21 mouse cellular contexts compared by ENCODE assay signal in the genomic region with DNA sequence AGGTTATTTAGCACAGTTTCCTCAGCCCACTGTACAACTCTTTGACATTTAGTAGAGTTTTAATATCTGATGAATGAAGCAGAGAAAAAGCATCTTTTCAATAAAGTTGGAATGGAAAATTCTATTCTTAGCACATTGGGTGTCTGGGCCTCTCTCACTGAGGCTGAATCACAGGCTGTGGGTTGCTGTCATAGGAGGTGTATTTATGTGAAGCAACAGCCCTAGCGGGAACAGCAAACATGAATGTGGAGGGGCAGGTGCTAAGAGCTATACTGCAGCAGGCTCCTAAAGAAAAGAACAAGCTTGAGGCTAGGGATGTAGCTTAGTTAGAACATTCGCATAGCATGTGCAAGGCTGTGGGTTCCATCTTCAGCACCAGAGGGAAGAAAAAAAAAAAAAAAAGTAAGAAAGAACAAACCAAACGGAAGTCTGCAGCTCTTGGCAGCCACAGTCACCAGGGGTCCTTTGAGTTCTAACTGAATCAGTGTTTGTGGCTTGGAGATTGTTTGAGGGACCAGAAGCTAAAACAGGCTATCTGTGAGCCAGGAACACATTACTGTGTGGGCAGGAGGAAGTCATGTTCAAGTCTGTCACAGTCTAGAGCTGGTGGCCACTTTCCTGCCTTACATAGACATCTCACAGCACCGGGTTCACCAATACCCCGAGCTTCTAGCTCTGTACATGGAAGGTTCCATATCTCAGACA. TPM values are rescaled to one million over a fixed set of nuclear protein-coding genes. Genes with fewer than 3 reads are reported as not detected.
DNase-seq lines count a peak whose midpoint lies in the region; ATAC-seq and TF ChIP-seq lines count a peak whose summit lies in the region.
"Had no signal": no experiment of that assay in that cellular context is flagged by ENCODE, and none has a peak within 500 bp of the region (broad histone marks: within the 10 kb centered on the region; RNA-seq: fewer than 3 reads in every experiment).

No protein-coding gene starts in this region.

- ATAC-seq in inflammation-experienced regulatory T-cells, adult 6 months: peak; percentile 71
- ATAC-seq in liver, embryonic 12.5 days: no peak
- ATAC-seq: hindbrain, embryonic 16.5 days; midbrain, embryonic 16.5 days had no signal

- H3K9me3 ChIP-seq in MEL (replicated peaks; ENCODE audit: insufficient read depth, low read length): no peaks in the 10 kb centered on the region
- no peaks in the 10 kb centered on the region for H3K9me3 ChIP-seq in liver, embryonic 12.5 days (replicated peaks)
- H3K9me3 ChIP-seq: embryonic facial prominence, embryonic 15.5 days; limb, embryonic 10.5 days; liver, embryonic 15.5 days; neural tube, embryonic 12.5 days had no signal

- WGBS in liver, embryonic 12.5 days (ENCODE audit: insufficient replicate concordance): 42% methylated on average over 5 of the region's 5 CpGs

- no peaks in the 10 kb centered on the region; a peak in 2 of 4 replicates for H3K27me3 ChIP-seq in MEL (ENCODE audit: control insufficient read depth in 1 of 2, insufficient read depth in 2 of 2, low read length in 2 of 2)
- peaks cover 28% of the 10 kb centered on the region for H3K27me3 ChIP-seq in liver, embryonic 12.5 days (replicated peaks)
- H3K27me3 ChIP-seq: embryonic facial prominence, embryonic 15.5 days; neural tube, embryonic 12.5 days had no signal

- H3K79me2 ChIP-seq in MEL (ENCODE audit: control insufficient read depth, insufficient read depth, low read length, poor library complexity): no peaks in the 10 kb centered on the region

- H3K9ac ChIP-seq in MEL (ENCODE audit: control insufficient read depth, low read depth, low read length, poor library complexity, severe bottlenecking): no peak overlapping the region
- H3K9ac ChIP-seq in liver, embryonic 12.5 days: no peak overlapping the region
- H3K9ac ChIP-seq: embryonic facial prominence, embryonic 15.5 days; liver, embryonic 15.5 days; neural tube, embryonic 12.5 days had no signal

- no peak for TF ChIP-seq CTCF in MEL (IDR thresholded peaks at IDR 0.05 in 2 of 3, conservative IDR thresholded peaks at IDR 0.05 in 1 of 3; ENCODE audit: control insufficient read depth in 1 of 3, insufficient read depth in 1 of 3, low read depth in 2 of 3, low read length in 3 of 3, poor library complexity in 1 of 3, severe bottlenecking in 1 of 3)

- no peak for TF ChIP-seq POLR2A in MEL (IDR thresholded peaks at IDR 0.05; ENCODE audit: control insufficient read depth in 1 of 2, insufficient read depth in 1 of 2, low read depth in 1 of 2, low read length in 2 of 2, poor library complexity in 1 of 2)

- no peak for TF ChIP-seq RAD21 in MEL (IDR thresholded peaks at IDR 0.05; ENCODE audit: low read depth, low read length)

- H3K4me3 ChIP-seq in MEL (ENCODE audit: control insufficient read depth in 1 of 2, insufficient read depth in 1 of 2, low read depth in 2 of 2, low read length in 2 of 2): no peak overlapping the region
- H3K4me3 ChIP-seq in liver, embryonic 12.5 days: no peak overlapping the region
- H3K4me3 ChIP-seq: embryonic facial prominence, embryonic 15.5 days; limb, embryonic 10.5 days; liver, embryonic 15.5 days; neural tube, embryonic 12.5 days had no signal

- H3K27ac ChIP-seq in MEL (ENCODE audit: control insufficient read depth, low read depth, low read length): no peak overlapping the region
- H3K27ac ChIP-seq in liver, embryonic 12.5 days: no peak overlapping the region
- H3K27ac ChIP-seq: embryonic facial prominence, embryonic 15.5 days; limb, embryonic 10.5 days; liver, embryonic 15.5 days; neural tube, embryonic 12.5 days had no signal

- DNase-seq in layer of hippocampus, adult 18-20 months (ENCODE audit: low spot score in 2 of 2): peak; percentile 28 to 54
- no peak for DNase-seq in layer of hippocampus, adult 9-10 months (ENCODE audit: low spot score)
- DNase-seq in MEL (ENCODE audit: low read depth, low spot score): peak; percentile 43
- DNase-seq in telencephalon, adult 2 months (ENCODE audit: low read depth, low spot score): peak; percentile 81
- no peak for DNase-seq in gastrocnemius, adult 18-20 months (ENCODE audit: low spot score)
- no peak for DNase-seq in urinary bladder, adult 2 months (ENCODE audit: low spot score)
- DNase-seq: B cell, adult 2 months; cerebellum, postnatal 36 days; heart, adult 11 months; lung, postnatal 4 days; retina, postnatal 1 day had no signal

- no peaks in the 10 kb centered on the region; a peak in 1 of 4 replicates for H3K36me3 ChIP-seq in MEL (ENCODE audit: control insufficient read depth in 1 of 2, insufficient read depth in 2 of 2, low read length in 2 of 2)
- no peaks in the 10 kb centered on the region for H3K36me3 ChIP-seq in liver, embryonic 12.5 days
- H3K36me3 ChIP-seq: embryonic facial prominence, embryonic 15.5 days; limb, embryonic 10.5 days; liver, embryonic 15.5 days; neural tube, embryonic 12.5 days had no signal

- TF ChIP-seq EP300 in MEL (IDR thresholded peaks at IDR 0.05; ENCODE audit: low read depth in 1 of 2, low read length in 2 of 2): no peak

- no peak overlapping the region for H3K4me2 ChIP-seq in liver, embryonic 12.5 days
- H3K4me2 ChIP-seq: embryonic facial prominence, embryonic 15.5 days; liver, embryonic 15.5 days; neural tube, embryonic 12.5 days had no signal

- peaks cover 0 to 4% of the 10 kb centered on the region in 2 experiments; a peak in 1 of 4 replicates for H3K4me1 ChIP-seq in MEL (ENCODE audit: control insufficient read depth in 1 of 2, insufficient read depth in 2 of 2, low read length in 2 of 2)
- no peaks in the 10 kb centered on the region for H3K4me1 ChIP-seq in liver, embryonic 12.5 days
- H3K4me1 ChIP-seq: embryonic facial prominence, embryonic 15.5 days; limb, embryonic 10.5 days; liver, embryonic 15.5 days; neural tube, embryonic 12.5 days had no signal

TF ChIP-seq in MEL, 35 proteins besides CTCF, POLR2A, EP300 and RAD21:
- TF ChIP-seq CHD2 (IDR thresholded peaks at IDR 0.05; ENCODE audit: low read length): no peak
- TF ChIP-seq ZNF384 (IDR thresholded peaks at IDR 0.05; ENCODE audit: low read depth, low read length): peak; percentile 75

RNA-seq across cellular contexts. Expression of a gene that starts 7.8 kb away (rescaled TPM):
- total RNA-seq in layer of hippocampus, adult 18-20 months (2021): 10 to 100 TPM; 21.6 to 22.0 TPM
- 100 and 108 TPM in 2 replicates for total RNA-seq in MEL (2012; rRNA removed)
- polyA plus RNA-seq in MEL (2012; ENCODE audit: insufficient read depth in 1 of 2, insufficient read length in 2 of 2, low read depth in 1 of 2, low replicate concordance in 2 of 2, missing spikeins in 1 of 2): 10 to 100 TPM in 1 of 2 experiments, not detected in 1; 97.9 TPM
- 100 to 1,000 TPM in 1 of 3 experiments, 10 to 100 TPM in 2; 68.9 to 105 (median 92.0) TPM for polyA plus RNA-seq in inflammation-experienced regulatory T-cells, adult 6 months (2017; shearing (Covaris generic))
- 65.2 and 65.3 TPM in 2 replicates for polyA plus RNA-seq in liver, embryonic 12.5 days (2016; fragmentation: Nextera tagmentation; extraction: Ambion mirVana)
- total RNA-seq in gastrocnemius, adult 18-20 months (2021): 10 to 100 TPM; 20.5 to 20.9 TPM
- polyA plus RNA-seq in urinary bladder, adult 2 months (2012; rRNA removed): 35.6 and 35.8 TPM in 2 replicates

RNA-seq across cellular contexts. Expression of a gene that starts 31.5 kb away (rescaled TPM):
- not detected for total RNA-seq in layer of hippocampus, adult 18-20 months (2021)
- total RNA-seq in MEL (2012; rRNA removed): not detected in 2 replicates
- polyA plus RNA-seq in MEL (2012; ENCODE audit: insufficient read depth in 1 of 2, insufficient read length in 2 of 2, low read depth in 1 of 2, low replicate concordance in 2 of 2, missing spikeins in 1 of 2): not detected
- polyA plus RNA-seq in inflammation-experienced regulatory T-cells, adult 6 months (2017; shearing (Covaris generic)): not detected
- polyA plus RNA-seq in liver, embryonic 12.5 days (2016; fragmentation: Nextera tagmentation; extraction: Ambion mirVana): 0.08 TPM in 1 of 2 replicates, not detected in the other
- total RNA-seq in gastrocnemius, adult 18-20 months (2021): not detected
- polyA plus RNA-seq in urinary bladder, adult 2 months (2012; rRNA removed): 0.21 and 0.33 TPM in 2 replicates
- polyA plus RNA-seq: heart, embryonic 16.5 days; limb, embryonic 10.5 days; liver, embryonic 15.5 days had no signal

RNA-seq across cellular contexts. Expression of a gene that starts 35.4 kb away (rescaled TPM):
- total RNA-seq in layer of hippocampus, adult 18-20 months (2021): 100 to 1,000 TPM; 476 to 553 TPM
- not detected in 2 replicates for total RNA-seq in MEL (2012; rRNA removed)
- polyA plus RNA-seq in MEL (2012; ENCODE audit: insufficient read depth in 1 of 2, insufficient read length in 2 of 2, low read depth in 1 of 2, low replicate concordance in 2 of 2, missing spikeins in 1 of 2): not detected
- polyA plus RNA-seq in inflammation-experienced regulatory T-cells, adult 6 months (2017; shearing (Covaris generic)): not detected
- 0.10 TPM in 1 of 2 replicates, not detected in the other for polyA plus RNA-seq in liver, embryonic 12.5 days (2016; fragmentation: Nextera tagmentation; extraction: Ambion mirVana)
- total RNA-seq in gastrocnemius, adult 18-20 months (2021): not detected
- 0.12 TPM in 2 replicates for polyA plus RNA-seq in urinary bladder, adult 2 months (2012; rRNA removed)
- polyA plus RNA-seq: liver, embryonic 15.5 days had no signal

RNA-seq across cellular contexts. Expression of a gene that starts 42.6 kb away (rescaled TPM):
- total RNA-seq in layer of hippocampus, adult 18-20 months (2021): not detected
- 0.08 TPM in 1 of 2 replicates, not detected in the other for total RNA-seq in MEL (2012; rRNA removed)
- under 1 TPM in 1 of 2 experiments, not detected in 1; 0.06 TPM for polyA plus RNA-seq in MEL (2012; ENCODE audit: insufficient read depth in 1 of 2, insufficient read length in 2 of 2, low read depth in 1 of 2, low replicate concordance in 2 of 2, missing spikeins in 1 of 2)
- polyA plus RNA-seq in inflammation-experienced regulatory T-cells, adult 6 months (2017; shearing (Covaris generic)): not detected
- 1.3 and 1.5 TPM in 2 replicates for polyA plus RNA-seq in liver, embryonic 12.5 days (2016; fragmentation: Nextera tagmentation; extraction: Ambion mirVana)
- total RNA-seq in gastrocnemius, adult 18-20 months (2021): not detected
- polyA plus RNA-seq in urinary bladder, adult 2 months (2012; rRNA removed): 0.74 and 1.3 TPM in 2 replicates

RNA-seq across cellular contexts. Expression of a gene that starts 53.7 kb away (rescaled TPM):
- total RNA-seq in layer of hippocampus, adult 18-20 months (2021): 10 to 100 TPM; 15.9 to 16.1 TPM
- not detected in 2 replicates for total RNA-seq in MEL (2012; rRNA removed)
- polyA plus RNA-seq in MEL (2012; ENCODE audit: insufficient read depth in 1 of 2, insufficient read length in 2 of 2, low read depth in 1 of 2, low replicate concordance in 2 of 2, missing spikeins in 1 of 2): not detected
- polyA plus RNA-seq in inflammation-experienced regulatory T-cells, adult 6 months (2017; shearing (Covaris generic)): not detected
- not detected in 2 replicates for polyA plus RNA-seq in liver, embryonic 12.5 days (2016; fragmentation: Nextera tagmentation; extraction: Ambion mirVana)
- 10 to 100 TPM; 41.3 to 43.9 TPM for total RNA-seq in gastrocnemius, adult 18-20 months (2021)
- 0.04 and 0.22 TPM in 2 replicates for polyA plus RNA-seq in urinary bladder, adult 2 months (2012; rRNA removed)
- polyA plus RNA-seq: embryonic facial prominence, embryonic 15.5 days; kidney, embryonic 14.5 days; limb, embryonic 10.5 days; liver, embryonic 15.5 days had no signal

Comparison
In these comparisons a context has a peak if more than half of its experiments do, and no peak if none do; other contexts are left out.
1. DNase-seq: peak in layer of hippocampus, adult 18-20 months (2 of 2), MEL (single experiment) and telencephalon, adult 2 months (single experiment); none in layer of hippocampus, adult 9-10 months (single experiment), gastrocnemius, adult 18-20 months (single experiment) and urinary bladder, adult 2 months (single experiment).